Mouse (Mus musculus) hindbrain, embryonic 15.5 days (tissue): ENCODE data around the gene Scube1. TPM values are rescaled to one million over a fixed set of nuclear protein-coding genes. Genes with fewer than 3 reads are reported as not detected.
A peak's percentile ranks its signal among the peaks of the same experiment; 100 is the strongest.

Experiments
- ATAC-seq: fragments of 200-750 bp; cut with Nextera tagmentation; 2 replicates; pipeline ENCODE4 v1.8.0; 2017; ENCODE audit warnings: low read depth, moderate number of reproducible peaks, moderate TSS enrichment; ENCODE audit not compliant: low FRiP score
- H3K27ac ChIP-seq: fragments of 300-500 bp; sonication (generic); replicated peaks from 2 replicates; pipeline ENCODE4 v1.5.1; 2015; ENCODE audit warnings: mild to moderate bottlenecking, inconsistent platforms
- H3K27me3 ChIP-seq: fragments of 300-500 bp; sonication (generic); 2 replicates; pipeline ENCODE4 v1.6.1; 2015; ENCODE audit warnings: control low read depth, inconsistent platforms
- H3K36me3 ChIP-seq: fragments of 300-500 bp; sonication (generic); 2 replicates; pipeline ENCODE4 v1.6.1; 2015; ENCODE audit warnings: control low read depth, inconsistent platforms
- H3K4me1 ChIP-seq: fragments of 300-500 bp; sonication (generic); replicated peaks from 2 replicates; pipeline ENCODE4 v1.6.1; 2015; ENCODE audit warnings: control low read depth, inconsistent platforms
- H3K4me2 ChIP-seq: fragments of 300-500 bp; sonication (generic); 2 replicates; pipeline ENCODE4 v1.6.1; 2015; ENCODE audit warnings: moderate library complexity, mild to moderate bottlenecking, inconsistent platforms
- H3K4me3 ChIP-seq: fragments of 300-500 bp; sonication (generic); 2 replicates; pipeline ENCODE4 v1.5.1; 2015; ENCODE audit warnings: mild to moderate bottlenecking, inconsistent platforms
- H3K9ac ChIP-seq: fragments of 300-500 bp; sonication (generic); 2 replicates; pipeline ENCODE4 v1.6.1; 2015; ENCODE audit warnings: inconsistent platforms
- H3K9me3 ChIP-seq: fragments of 300-500 bp; sonication (generic); 2 replicates; pipeline ENCODE4 v1.6.1; 2016; ENCODE audit warnings: control low read depth, inconsistent platforms
- WGBS: fragments of 180-500 bp; shearing (Covaris S2); methylation state at CpG from one replicate; pipeline ENCODE4 v1.1.7; 2015; 5-methylcytosine and 5-hydroxymethylcytosine counted together
- polyA plus RNA-seq: library from polyadenylated mRNA; unstranded; fragments of >200 nt; fragmentation: Nextera tagmentation; extraction: Ambion mirVana; gene quantifications from 2 replicates; pipeline ENCODE4 v1.2.1, GENCODE M21; 2015

Scube1 gene
- polyA plus RNA-seq, 1 experiment from 2014 or later: 9.7 TPM

DNA sequence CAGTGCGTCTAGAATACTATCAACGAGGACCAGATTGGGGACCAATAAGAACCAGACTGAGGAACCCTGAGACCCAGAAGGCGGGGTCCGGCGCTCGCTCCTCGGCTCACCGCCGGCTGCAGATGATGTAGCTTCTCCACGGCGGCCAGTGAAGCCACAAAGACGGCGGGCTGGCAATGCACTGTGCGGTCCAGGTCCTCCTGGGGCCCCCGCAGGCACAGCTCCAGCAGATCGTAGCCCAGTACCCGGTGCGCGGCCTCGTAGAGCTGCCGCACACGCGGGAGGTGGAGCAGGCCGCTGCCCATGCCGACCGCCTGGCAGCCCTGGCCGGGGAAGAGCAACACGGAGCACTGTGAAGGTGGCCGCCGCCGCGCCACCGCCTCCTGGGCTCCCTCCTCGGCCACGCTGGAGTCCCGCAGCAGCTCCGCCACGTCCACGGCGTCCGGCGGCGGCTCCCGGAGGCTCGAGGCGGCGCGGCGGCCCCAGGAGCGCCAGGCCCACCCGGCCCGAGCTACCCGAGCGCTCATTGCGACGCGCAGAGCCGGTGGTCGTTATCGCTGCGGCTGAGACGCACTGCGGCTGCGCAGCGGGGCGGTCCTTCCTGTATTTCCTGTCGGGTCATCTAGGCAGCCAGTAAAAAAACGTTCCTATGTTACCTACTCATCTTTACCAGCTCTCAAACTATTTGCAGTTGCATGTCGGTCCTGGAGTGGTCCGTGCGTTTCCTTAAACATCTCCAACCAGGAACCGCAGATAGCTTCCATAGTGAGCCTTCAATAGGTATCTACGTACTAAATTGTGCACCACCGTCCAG, 169.5 kb downstream of the Scube1 start:
- Histone ChIP-seq H3K4me1 (peaks cover 23% of the 10 kb centered on the region), H3K4me2 (peak overlapping the region; percentile 89), H3K9me3 (no peaks in the 10 kb centered on the region), H3K27ac (peak overlapping the region; percentile 94), H3K9ac (peak overlapping the region; percentile 96), H3K36me3 (peaks cover 6% of the 10 kb centered on the region; the same call in 1 of the 2 replicates), H3K27me3 (no peaks in the 10 kb centered on the region), H3K4me3 (peak overlapping the region; percentile 87)
- peak; percentile 91 for ATAC-seq
- under 1% methylated on average over 72 of the region's 74 CpGs for WGBS

Other genes starting within 250 kb of the Scube1 start
- 108 and 122 TPM in 2 replicates for gene Ttll1, start 214.1 kb downstream of the Scube1 start, polyA plus RNA-seq
- 0.72 and 1.3 TPM in 2 replicates for gene Bik, start 198.2 kb downstream of the Scube1 start, polyA plus RNA-seq
- gene Tspo, start 161.4 kb downstream of the Scube1 start, polyA plus RNA-seq: 11.7 and 14.2 TPM in 2 replicates
- gene Mcat, start 161.2 kb downstream of the Scube1 start, polyA plus RNA-seq: 30.8 and 33.1 TPM in 2 replicates
- 45.3 and 46.3 TPM in 2 replicates for gene Ttll12, start 129.9 kb downstream of the Scube1 start, polyA plus RNA-seq
- 17.7 and 25.5 TPM in 2 replicates for gene Mpped1, start 54.4 kb upstream of the Scube1 start, polyA plus RNA-seq